Mouse (Mus musculus) hindbrain, embryonic 16.5 days (tissue): ENCODE measurements around the gene Kalrn. TPM values are rescaled to one million over a fixed set of nuclear protein-coding genes. Genes with fewer than 3 reads are reported as not detected.
"Not testable (repeated sequence)": the region's sequence is repeated elsewhere in the genome, so short reads cannot be mapped to it uniquely, and the experiment has no call there.

ENCODE experiments used
- ATAC-seq: fragments of 200-750 bp; cut with Nextera tagmentation; 2 replicates; pipeline ENCODE4 v1.8.0; 2017; ENCODE audit warnings: moderate TSS enrichment, moderate library complexity
- H3K27ac ChIP-seq: fragments of 300-500 bp; sonication (generic); 2 replicates; pipeline ENCODE4 v1.5.1; 2014; ENCODE audit warnings: low read depth, mild to moderate bottlenecking, control low read depth, low read length, moderate library complexity
- H3K27me3 ChIP-seq: fragments of 300-500 bp; sonication (generic); replicated peaks from 2 replicates; pipeline ENCODE4 v1.6.1; 2014; ENCODE audit warnings: low read length; ENCODE audit not compliant: control insufficient read depth, insufficient read depth
- H3K36me3 ChIP-seq: fragments of 300-500 bp; sonication (generic); 2 replicates; pipeline ENCODE4 v1.6.1; 2014; ENCODE audit warnings: mild to moderate bottlenecking, low read length, moderate library complexity, mixed read lengths; ENCODE audit not compliant: control insufficient read depth, insufficient read depth
- H3K4me1 ChIP-seq: fragments of 300-500 bp; sonication (generic); 2 replicates; pipeline ENCODE4 v1.6.1; 2014; ENCODE audit warnings: low read depth, low read length; ENCODE audit not compliant: control insufficient read depth, insufficient read depth
- H3K4me2 ChIP-seq: fragments of 300-500 bp; sonication (generic); 2 replicates; pipeline ENCODE4 v1.6.1; 2014; ENCODE audit warnings: mild to moderate bottlenecking, low read length, control low read depth, moderate library complexity
- H3K4me3 ChIP-seq: fragments of 300-500 bp; sonication (generic); 2 replicates; pipeline ENCODE4 v1.5.1; 2014; ENCODE audit warnings: mild to moderate bottlenecking, low read length, control low read depth, moderate library complexity
- H3K9ac ChIP-seq: fragments of 300-500 bp; sonication (generic); 2 replicates; pipeline ENCODE4 v1.6.1; 2014; ENCODE audit warnings: low read depth, mild to moderate bottlenecking, control low read depth, low read length, moderate library complexity
- H3K9me3 ChIP-seq: fragments of 300-500 bp; sonication (generic); 2 replicates; pipeline ENCODE4 v1.6.1; 2014; ENCODE audit warnings: mild to moderate bottlenecking, low read length, moderate library complexity; ENCODE audit not compliant: control insufficient read depth
- WGBS: fragments of 180-500 bp; shearing (Covaris S2); extraction: QIAGEN DNeasy Blood & Tissue Kit; methylation state at CpG from one replicate; pipeline ENCODE4 v1.1.7; 2014; 5-methylcytosine and 5-hydroxymethylcytosine counted together
- polyA plus RNA-seq: library from polyadenylated mRNA; unstranded; fragments of >200 nt; fragmentation: Nextera tagmentation; extraction: Ambion mirVana; gene quantifications from 2 replicates; pipeline ENCODE4 v1.2.1, GENCODE M21; 2015

Gene Kalrn
- polyA plus RNA-seq, 1 experiment from 2014 or later = 20.9 TPM

- peaks cover 8% of the 10 kb centered on the region for H3K4me1 ChIP-seq
- 24% methylated on average over 10 of the region's 10 CpGs for WGBS
- peak overlapping the region; percentile 6; the same call in 1 of the 2 replicates for H3K4me2 ChIP-seq
- H3K9ac ChIP-seq = no peak overlapping the region
- no peaks in the 10 kb centered on the region for H3K9me3 ChIP-seq
- H3K27ac ChIP-seq = no peak overlapping the region
- H3K27me3 ChIP-seq = no peaks in the 10 kb centered on the region
- no peak overlapping the region for H3K4me3 ChIP-seq
- no peaks in the 10 kb centered on the region for H3K36me3 ChIP-seq
- ATAC-seq = peak; percentile 56; the same call in 1 of the 2 replicates
These were observed 257.1 kb downstream of the Kalrn start for GRCm38 (mm10) chr16:34316253-34316652.

GRCm38 (mm10) chr16:34314071-34314470 is 259.3 kb downstream of the Kalrn start:
- Histone ChIP-seq H3K27ac (no peak overlapping the region), H3K27me3 (no peaks in the 10 kb centered on the region)
- 92% methylated on average over 10 of the region's 10 CpGs for WGBS

GRCm38 (mm10) chr16:34311577-34311976 is 261.8 kb downstream of the Kalrn start:
- ATAC-seq = no peak
- Histone ChIP-seq H3K9ac (no peak overlapping the region), H3K4me3 (no peak overlapping the region), H3K36me3 (peaks cover 11% of the 10 kb centered on the region), H3K4me2 (no peak overlapping the region), H3K9me3 (no peaks in the 10 kb centered on the region), H3K27me3 (no peaks in the 10 kb centered on the region), H3K27ac (no peak overlapping the region), H3K4me1 (peaks cover 4% of the 10 kb centered on the region)
- WGBS = 59% methylated on average over 1 of the region's 1 CpGs

More at GRCm38 (mm10) chr16:34314071-34314470, 259.3 kb downstream of the Kalrn start:
- no peak overlapping the region for H3K4me3 ChIP-seq
- peaks cover 8% of the 10 kb centered on the region for H3K4me1 ChIP-seq
- no peak overlapping the region for H3K9ac ChIP-seq
- H3K36me3 ChIP-seq = peaks cover 8% of the 10 kb centered on the region
- H3K4me2 ChIP-seq = no peak overlapping the region
- no peak for ATAC-seq
- H3K9me3 ChIP-seq = no peaks in the 10 kb centered on the region

- Histone ChIP-seq H3K4me1 (0 out of 2 replicates have a peak, but pooled peaks cover 2% of the 10 kb centered on the region), H3K27ac (no peak overlapping the region), H3K9me3 (no peaks in the 10 kb centered on the region), H3K4me2 (no peak overlapping the region), H3K36me3 (peaks cover 11% of the 10 kb centered on the region), H3K4me3 (no peak overlapping the region), H3K27me3 (no peaks in the 10 kb centered on the region), H3K9ac (no peak overlapping the region)
- no peak for ATAC-seq
- WGBS = 94% methylated on average over 8 of the region's 8 CpGs
These were observed 263.0 kb downstream of the Kalrn start for GRCm38 (mm10) chr16:34310363-34310762.

- Histone ChIP-seq H3K9ac (no peak overlapping the region), H3K4me2 (no peak overlapping the region), H3K27me3 (no peaks in the 10 kb centered on the region), H3K36me3 (peaks cover 11% of the 10 kb centered on the region), H3K4me3 (no peak overlapping the region), H3K27ac (no peak overlapping the region), H3K4me1 (0 out of 2 replicates have a peak, but pooled peaks cover 2% of the 10 kb centered on the region), H3K9me3 (no peaks in the 10 kb centered on the region)
- 91% methylated on average over 1 of the region's 1 CpGs for WGBS
- no peak for ATAC-seq
These were observed 265.0 kb downstream of the Kalrn start for GRCm38 (mm10) chr16:34308324-34308723.

- H3K27ac ChIP-seq = no peak overlapping the region
- no peaks in the 10 kb centered on the region for H3K9me3 ChIP-seq
- H3K27me3 ChIP-seq = no peaks in the 10 kb centered on the region
- H3K4me3 ChIP-seq = no peak overlapping the region
- 0 out of 2 replicates have a peak, but pooled peaks cover 2% of the 10 kb centered on the region for H3K4me1 ChIP-seq
- ATAC-seq = no peak
- no peak overlapping the region for H3K9ac ChIP-seq
- 74% methylated on average over 9 of the region's 9 CpGs for WGBS
- no peak overlapping the region for H3K4me2 ChIP-seq
- H3K36me3 ChIP-seq = peaks cover 11% of the 10 kb centered on the region
These were observed 265.9 kb downstream of the Kalrn start for GRCm38 (mm10) chr16:34307458-34307857.

- WGBS = 49% methylated on average over 4 of the region's 4 CpGs
- H3K9me3 ChIP-seq = no peaks in the 10 kb centered on the region
- no peak overlapping the region for H3K27ac ChIP-seq
- no peaks in the 10 kb centered on the region for H3K27me3 ChIP-seq
- no peak overlapping the region for H3K4me3 ChIP-seq
- H3K9ac ChIP-seq = no peak overlapping the region
- peaks cover 11% of the 10 kb centered on the region for H3K36me3 ChIP-seq
- ATAC-seq = peak; percentile 46
- no peak overlapping the region for H3K4me2 ChIP-seq
- 0 out of 2 replicates have a peak, but pooled peaks cover 2% of the 10 kb centered on the region for H3K4me1 ChIP-seq
These were observed 267.7 kb downstream of the Kalrn start for GRCm38 (mm10) chr16:34305586-34305985.

GRCm38 (mm10) chr16:34303818-34304217 is 269.5 kb downstream of the Kalrn start:
- H3K27ac ChIP-seq, H3K36me3 ChIP-seq, H3K27me3 ChIP-seq, H3K4me3 ChIP-seq, ATAC-seq, H3K4me1 ChIP-seq, H3K9ac ChIP-seq, H3K9me3 ChIP-seq, H3K4me2 ChIP-seq: not testable (repeated sequence)
- 62% methylated on average over 4 of the region's 4 CpGs for WGBS

GRCm38 (mm10) chr16:34302503-34302902 is 270.8 kb downstream of the Kalrn start:
- H3K27ac ChIP-seq = no peak overlapping the region
- 0 out of 2 replicates have a peak, but pooled peaks cover 2% of the 10 kb centered on the region for H3K4me1 ChIP-seq
- ATAC-seq = no peak
- no peak overlapping the region for H3K4me2 ChIP-seq
- H3K9ac ChIP-seq = no peak overlapping the region
- no peaks in the 10 kb centered on the region for H3K9me3 ChIP-seq
- WGBS = 90% methylated on average over 1 of the region's 1 CpGs
- H3K27me3 ChIP-seq = no peaks in the 10 kb centered on the region
- no peak overlapping the region for H3K4me3 ChIP-seq
- 0 out of 2 replicates have a peak, but pooled peaks cover 3% of the 10 kb centered on the region for H3K36me3 ChIP-seq
